Mouse (Mus musculus): ENCODE results near the gene Olfr437. TPM values are rescaled to one million over a fixed set of nuclear protein-coding genes. Genes with fewer than 3 reads are reported as not detected.
"Not testable (repeated sequence)": the region's sequence is repeated elsewhere in the genome, so short reads cannot be mapped to it uniquely, and the experiment has no call there.

Gene Olfr437
- polyA plus RNA-seq, 1 experiment: not detected

DNA sequence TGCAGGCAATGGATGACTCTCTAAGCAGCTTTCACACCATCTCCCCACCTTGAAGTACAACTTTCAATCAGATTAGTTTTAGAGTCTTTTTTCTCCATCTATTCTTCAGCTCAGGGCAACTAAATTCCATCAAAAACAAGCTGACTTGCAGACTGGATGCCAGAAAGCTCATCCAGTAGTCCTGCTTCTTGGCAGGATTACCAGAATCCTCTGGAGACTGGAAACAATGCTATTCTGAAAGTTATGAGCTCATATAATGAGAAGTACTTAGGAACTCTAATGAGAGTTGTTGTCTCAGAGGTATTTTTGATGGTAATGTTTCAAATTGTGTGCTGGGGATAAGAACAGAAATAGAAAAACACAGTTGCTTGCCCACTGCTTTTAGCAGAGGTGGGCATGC is 33.7 kb downstream of the Olfr437 start, which contains the start of gene Olfr435:
TSS of gene Olfr435 (plus strand) at position 366 of the 400 bp plus-strand sequence.
- no peak for TF ChIP-seq CTCF (IDR thresholded peaks at IDR 0.05; ENCODE audit: borderline replicate concordance, insufficient read depth, low read depth, low read length)
- no peak for TF ChIP-seq POLR2A (IDR thresholded peaks at IDR 0.05; ENCODE audit: borderline replicate concordance, insufficient read depth, low read length)
- DNase-seq: no peak

DNA sequence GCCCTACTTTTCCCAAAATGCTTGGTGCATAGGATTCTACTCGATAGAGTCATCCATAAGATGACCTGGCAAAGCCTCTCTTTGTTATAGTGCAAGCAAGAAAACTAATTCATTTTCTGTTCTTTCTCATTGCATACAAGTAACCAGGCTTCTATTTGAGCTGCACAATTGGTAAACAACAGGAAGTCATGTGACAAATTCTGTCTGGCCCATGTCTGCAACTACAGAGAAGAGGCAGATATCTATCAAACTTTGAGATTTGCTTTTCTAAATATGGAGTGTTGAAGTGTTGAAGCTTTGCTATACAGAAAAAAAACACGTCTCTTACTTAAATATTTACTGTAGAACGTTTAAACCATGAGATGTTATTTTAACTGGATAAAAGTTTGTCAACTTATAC is 35.0 kb downstream of the Olfr437 start:
- Histone ChIP-seq H3K27me3 (ENCODE audit: control insufficient read depth, insufficient read depth, low read length) (no peaks in the 10 kb centered on the region), H3K4me3 (replicated peaks; ENCODE audit: insufficient read depth, low read depth, low read length) (no peak overlapping the region), H3K27ac (ENCODE audit: insufficient read depth, low read length) (no peak overlapping the region), H3K4me1 (ENCODE audit: control insufficient read depth, insufficient read depth, low read length) (no peaks in the 10 kb centered on the region)
- no peak for DNase-seq
- 84% methylated on average over 3 of the region's 3 CpGs for WGBS
- TF ChIP-seq POLR2A (IDR thresholded peaks at IDR 0.05; ENCODE audit: borderline replicate concordance, insufficient read depth, low read length): no peak
- TF ChIP-seq CTCF (IDR thresholded peaks at IDR 0.05; ENCODE audit: borderline replicate concordance, insufficient read depth, low read depth, low read length): no peak

More for the DNA sequence above, 33.7 kb downstream of the Olfr437 start, which contains the start of gene Olfr435:
- H3K4me1 ChIP-seq (ENCODE audit: control insufficient read depth, insufficient read depth, low read length): no peaks in the 10 kb centered on the region
- H3K27ac ChIP-seq (ENCODE audit: insufficient read depth, low read length): no peak within 1 kb of the TSS
- no peak within 1 kb of the TSS for H3K4me3 ChIP-seq (replicated peaks; ENCODE audit: insufficient read depth, low read depth, low read length)
- no peaks in the 10 kb centered on the region for H3K27me3 ChIP-seq (ENCODE audit: control insufficient read depth, insufficient read depth, low read length)

DNA sequence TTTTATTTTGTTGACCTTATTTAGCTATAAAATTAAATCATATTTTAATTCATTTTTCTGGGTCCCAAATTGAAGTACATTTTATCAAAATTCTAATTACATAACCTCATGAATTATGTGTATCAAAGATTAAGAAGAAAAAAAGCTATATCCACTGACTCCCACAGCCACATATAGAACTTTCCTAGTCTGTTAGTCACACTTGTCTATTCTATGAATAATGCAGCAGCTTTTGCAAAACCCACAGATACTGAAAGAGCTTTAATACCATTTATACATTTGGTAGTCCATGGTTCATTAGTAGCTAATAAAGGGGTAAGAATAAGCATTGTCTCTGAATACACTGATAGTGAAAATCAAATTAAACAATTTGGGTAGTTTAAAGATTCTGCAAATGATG is 39.7 kb downstream of the Olfr437 start:
- Histone ChIP-seq H3K4me1 (ENCODE audit: control insufficient read depth, insufficient read depth, low read length) (no peaks in the 10 kb centered on the region), H3K4me3 (replicated peaks; ENCODE audit: insufficient read depth, low read depth, low read length) (no peak overlapping the region), H3K27ac (ENCODE audit: insufficient read depth, low read length) (no peak overlapping the region), H3K27me3 (ENCODE audit: control insufficient read depth, insufficient read depth, low read length) (no peaks in the 10 kb centered on the region)
- no peak for TF ChIP-seq POLR2A (IDR thresholded peaks at IDR 0.05; ENCODE audit: borderline replicate concordance, insufficient read depth, low read length)
- TF ChIP-seq CTCF (IDR thresholded peaks at IDR 0.05; ENCODE audit: borderline replicate concordance, insufficient read depth, low read depth, low read length): no peak
- no peak for DNase-seq

DNA sequence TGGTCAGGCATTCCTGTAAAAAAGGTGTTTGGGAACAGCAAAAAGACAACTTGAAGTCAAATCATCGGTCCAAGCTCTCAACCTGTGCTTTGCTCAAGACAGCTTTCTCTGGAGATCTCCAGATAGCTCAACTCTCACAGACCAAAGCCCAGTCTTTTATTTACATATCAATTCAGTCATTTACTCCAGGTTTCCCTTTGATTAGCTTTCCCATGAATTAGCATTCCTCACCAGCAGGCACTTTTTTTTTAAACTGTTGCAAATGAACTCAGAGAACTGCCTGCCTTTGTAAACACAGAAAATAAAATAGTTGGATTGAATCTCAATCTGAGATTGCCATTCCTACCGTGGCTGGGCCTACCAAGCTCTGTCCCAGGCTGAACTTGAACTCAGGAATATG is 42.3 kb downstream of the Olfr437 start:
- no peak for TF ChIP-seq POLR2A (IDR thresholded peaks at IDR 0.05; ENCODE audit: borderline replicate concordance, insufficient read depth, low read length)
- no peak for TF ChIP-seq CTCF (IDR thresholded peaks at IDR 0.05; ENCODE audit: borderline replicate concordance, insufficient read depth, low read depth, low read length)
- 46% methylated on average over 2 of the region's 2 CpGs for WGBS
- no peak overlapping the region for H3K27ac ChIP-seq (ENCODE audit: insufficient read depth, low read length)
- no peak for DNase-seq
- no peak overlapping the region for H3K4me3 ChIP-seq (replicated peaks; ENCODE audit: insufficient read depth, low read depth, low read length)
- no peaks in the 10 kb centered on the region for H3K27me3 ChIP-seq (ENCODE audit: control insufficient read depth, insufficient read depth, low read length)
- H3K4me1 ChIP-seq (ENCODE audit: control insufficient read depth, insufficient read depth, low read length): no peaks in the 10 kb centered on the region

DNA sequence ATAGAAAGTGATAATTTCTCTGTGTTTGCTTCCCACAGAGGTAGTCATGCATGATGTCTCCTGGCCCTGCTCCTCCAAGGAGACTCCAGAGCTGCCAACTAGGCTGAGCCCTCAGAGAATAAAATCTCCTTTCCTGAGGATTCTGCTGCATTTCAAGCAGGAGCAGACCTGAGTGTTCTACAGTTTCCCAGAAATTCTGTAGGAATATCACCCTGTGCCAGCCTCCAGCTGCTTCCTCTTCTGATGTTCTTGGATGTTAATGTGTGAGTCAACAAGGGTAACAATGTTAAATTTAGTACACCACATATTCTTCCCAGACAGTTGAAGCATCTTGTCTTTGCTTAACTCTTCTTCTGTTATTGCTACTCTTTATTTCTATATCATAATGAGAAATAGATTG is 49.8 kb downstream of the Olfr437 start, which contains the start of gene Olfr434:
TSS of gene Olfr434 (plus strand) at position 149 of the 400 bp plus-strand sequence.
- not testable (repeated sequence) for H3K4me3 ChIP-seq (replicated peaks; ENCODE audit: insufficient read depth, low read depth, low read length); DNase-seq; H3K4me1 ChIP-seq (ENCODE audit: control insufficient read depth, insufficient read depth, low read length); H3K27me3 ChIP-seq (ENCODE audit: control insufficient read depth, insufficient read depth, low read length); H3K27ac ChIP-seq (ENCODE audit: insufficient read depth, low read length)

Other genes starting within 250 kb of the Olfr437 start
- gene Olfr446, start 241.9 kb upstream of the Olfr437 start, polyA plus RNA-seq (2012; rRNA removed): not detected in 2 replicates
- gene Olfr444, start 214.2 kb upstream of the Olfr437 start, polyA plus RNA-seq (2012; rRNA removed): not detected in 2 replicates
- not detected in 2 replicates for gene Olfr441, start 56.9 kb upstream of the Olfr437 start, polyA plus RNA-seq (2012; rRNA removed)
- not detected in 2 replicates for gene Olfr237-ps1, start 16.7 kb upstream of the Olfr437 start, polyA plus RNA-seq (2012; rRNA removed)
- gene Olfr13, start 8.9 kb downstream of the Olfr437 start, polyA plus RNA-seq (2012; rRNA removed): not detected in 2 replicates
- gene Olfr435, start 33.9 kb downstream of the Olfr437 start, polyA plus RNA-seq (2012; rRNA removed): not detected in 2 replicates
- not detected in 2 replicates for gene Olfr434, start 49.7 kb downstream of the Olfr437 start, polyA plus RNA-seq (2012; rRNA removed)
- not detected in 2 replicates for gene Olfr47, start 68.2 kb downstream of the Olfr437 start, polyA plus RNA-seq (2012; rRNA removed)
- gene Arhgef5, start 102.3 kb downstream of the Olfr437 start, polyA plus RNA-seq (2012; rRNA removed): 2.4 and 2.9 TPM in 2 replicates
- 0.10 TPM in 1 of 2 replicates, not detected in the other for gene Nobox, start 146.3 kb downstream of the Olfr437 start, polyA plus RNA-seq (2012; rRNA removed)